In genomic region chr2:150788768-150789550, GRCm38 (mm10) we compare ENCODE assay signal across 8 mouse cellular contexts. TPM values are rescaled to one million over a fixed set of nuclear protein-coding genes. Genes with fewer than 3 reads are reported as not detected.
DNase-seq lines count a peak whose midpoint lies in the region; ATAC-seq and TF ChIP-seq lines count a peak whose summit lies in the region.

No protein-coding gene starts in this region.

- peaks cover 11% of the 10 kb centered on the region for H3K36me3 ChIP-seq in forebrain, embryonic 12.5 days (replicated peaks)
- no peaks in the 10 kb centered on the region for H3K36me3 ChIP-seq in forebrain, embryonic 11.5 days (ENCODE audit: control insufficient read depth, insufficient read depth, low read length)
- peaks cover 23% of the 10 kb centered on the region for H3K36me3 ChIP-seq in limb, embryonic 14.5 days (ENCODE audit: control insufficient read depth, insufficient read depth, low read length)

- H3K4me2 ChIP-seq in forebrain, embryonic 12.5 days = peak overlapping the region; percentile 22
- H3K4me2 ChIP-seq in forebrain, embryonic 11.5 days (ENCODE audit: low read depth, low read length, severe bottlenecking) = no peak overlapping the region
- H3K4me2 ChIP-seq in limb, embryonic 14.5 days (replicated peaks; ENCODE audit: low read depth, low read length, severe bottlenecking) = peak overlapping the region; percentile 70

- no peak overlapping the region for H3K9ac ChIP-seq in forebrain, embryonic 12.5 days
- H3K9ac ChIP-seq in forebrain, embryonic 11.5 days (ENCODE audit: low read length) = no peak overlapping the region
- no peak overlapping the region for H3K9ac ChIP-seq in limb, embryonic 14.5 days (ENCODE audit: low read depth, low read length, severe bottlenecking)

- H3K27ac ChIP-seq in forebrain, embryonic 12.5 days = no peak overlapping the region; the same call in 1 of the 2 replicates
- H3K27ac ChIP-seq in forebrain, embryonic 11.5 days (ENCODE audit: low read depth, low read length) = no peak overlapping the region
- no peak overlapping the region for H3K27ac ChIP-seq in limb, embryonic 14.5 days (replicated peaks; ENCODE audit: low read depth, low read length)
- peak overlapping the region; percentile 5; the same call in 1 of the 2 replicates for H3K27ac ChIP-seq in olfactory bulb, adult 2 months (ENCODE audit: insufficient read depth, low read depth, low read length)

- DNase-seq in forebrain, embryonic 11.5 days (ENCODE audit: low spot score) = no peak
- DNase-seq in cerebellum, postnatal 14 days = peak; percentile 92 to 95
- peak; percentile 97 for DNase-seq in heart, adult 11 months
- peak; percentile 80 for DNase-seq in kidney, adult 9 months
- peak; percentile 85 for DNase-seq in limb, embryonic 14.5 days (ENCODE audit: low spot score)

- 0 out of 2 replicates have a peak, but pooled peaks cover 12% of the 10 kb centered on the region for H3K27me3 ChIP-seq in forebrain, embryonic 12.5 days
- H3K27me3 ChIP-seq in forebrain, embryonic 11.5 days (ENCODE audit: control insufficient read depth, insufficient read depth, low read length) = no peaks in the 10 kb centered on the region
- no peaks in the 10 kb centered on the region for H3K27me3 ChIP-seq in limb, embryonic 14.5 days (ENCODE audit: control insufficient read depth, insufficient read depth, low read length)

- H3K9me3 ChIP-seq in forebrain, embryonic 12.5 days = no peaks in the 10 kb centered on the region
- H3K9me3 ChIP-seq in forebrain, embryonic 11.5 days (ENCODE audit: control insufficient read depth, low read length) = no peaks in the 10 kb centered on the region
- no peaks in the 10 kb centered on the region for H3K9me3 ChIP-seq in limb, embryonic 14.5 days (ENCODE audit: control insufficient read depth, low read length)

- ATAC-seq in forebrain, embryonic 12.5 days (ENCODE audit: low FRiP score) = no peak
- ATAC-seq in forebrain, embryonic 11.5 days (replicated peaks; ENCODE audit: low FRiP score) = no peak
- no peak for ATAC-seq in limb, embryonic 14.5 days (ENCODE audit: low FRiP score, low read depth)
- ATAC-seq in CD4-positive, CD25-positive, alpha-beta regulatory T cell, adult 4 months = no peak

- no peak overlapping the region for H3K4me3 ChIP-seq in forebrain, embryonic 12.5 days (replicated peaks)
- H3K4me3 ChIP-seq in forebrain, embryonic 11.5 days (ENCODE audit: low read depth, low read length) = no peak overlapping the region
- peak overlapping the region; percentile 7; the same call in 1 of the 2 replicates for H3K4me3 ChIP-seq in limb, embryonic 14.5 days (replicated peaks; ENCODE audit: low read length)
- peak overlapping the region; percentile 3; the same call in 1 of the 2 replicates for H3K4me3 ChIP-seq in olfactory bulb, adult 2 months (ENCODE audit: insufficient read depth, low read depth, low read length)

- H3K4me1 ChIP-seq in forebrain, embryonic 12.5 days = peaks cover 28% of the 10 kb centered on the region
- no peaks in the 10 kb centered on the region; the same call in 1 of the 2 replicates for H3K4me1 ChIP-seq in forebrain, embryonic 11.5 days (replicated peaks; ENCODE audit: control insufficient read depth, insufficient read depth, low read length)
- peaks cover 23% of the 10 kb centered on the region for H3K4me1 ChIP-seq in limb, embryonic 14.5 days (ENCODE audit: control insufficient read depth, insufficient read depth, low read length)
- peaks cover 11% of the 10 kb centered on the region for H3K4me1 ChIP-seq in olfactory bulb, adult 2 months (ENCODE audit: control insufficient read depth, insufficient read depth, low read length)

- TF ChIP-seq POLR2A in limb, embryonic 14.5 days (IDR thresholded peaks at IDR 0.05; ENCODE audit: borderline replicate concordance, extremely low read depth, insufficient read depth, insufficient read length) = no peak
- TF ChIP-seq POLR2A in olfactory bulb, adult 2 months (IDR thresholded peaks at IDR 0.05; ENCODE audit: insufficient read depth, low read depth, low read length) = no peak

- WGBS in forebrain, embryonic 12.5 days = 69% methylated on average over 4 of the region's 4 CpGs
- 73% methylated on average over 4 of the region's 4 CpGs for WGBS in forebrain, embryonic 11.5 days
- WGBS in limb, embryonic 14.5 days = 51% methylated on average over 4 of the region's 4 CpGs
- WGBS in olfactory bulb, adult 2 months = 31% methylated on average over 4 of the region's 4 CpGs

- TF ChIP-seq CTCF in olfactory bulb, adult 2 months (IDR thresholded peaks at IDR 0.05; ENCODE audit: insufficient read depth, low read depth, low read length) = no peak

RNA-seq across cellular contexts. Expression of gene Pygb, which starts 2.4 kb away (rescaled TPM):
- polyA plus RNA-seq in forebrain, embryonic 12.5 days (2016; fragmentation: Nextera tagmentation; extraction: Ambion mirVana) = 81.6 and 86.3 TPM in 2 replicates
- 55.6 and 59.4 TPM in 2 replicates for polyA plus RNA-seq in forebrain, embryonic 11.5 days (2014; fragmentation: Nextera tagmentation; extraction: Ambion mirVana)
- polyA plus RNA-seq in limb, embryonic 14.5 days (2012; rRNA removed) = 61.3 and 62.3 TPM in 2 replicates
- polyA plus RNA-seq in limb, embryonic 14.5 days (2014; fragmentation: Nextera tagmentation; extraction: Ambion mirVana) = 65.2 and 78.5 TPM in 2 replicates
- not detected in 2 replicates for polyA plus RNA-seq in olfactory bulb, adult 2 months (2012; ENCODE audit: insufficient read depth, insufficient read length, low replicate concordance, missing spikeins)
- 10 to 100 TPM; 34.4 to 85.4 TPM for polyA plus RNA-seq in CD4-positive, CD25-positive, alpha-beta regulatory T cell, adult 4 months (2017; shearing (Covaris generic))

RNA-seq across cellular contexts. Expression of gene Entpd6, which starts 40.1 kb away (rescaled TPM):
- polyA plus RNA-seq in forebrain, embryonic 12.5 days (2016; fragmentation: Nextera tagmentation; extraction: Ambion mirVana) = 29.5 and 29.6 TPM in 2 replicates
- polyA plus RNA-seq in forebrain, embryonic 11.5 days (2014; fragmentation: Nextera tagmentation; extraction: Ambion mirVana) = 27.0 and 28.8 TPM in 2 replicates
- 31.3 and 34.1 TPM in 2 replicates for polyA plus RNA-seq in limb, embryonic 14.5 days (2012; rRNA removed)
- polyA plus RNA-seq in limb, embryonic 14.5 days (2014; fragmentation: Nextera tagmentation; extraction: Ambion mirVana) = 22.6 and 23.0 TPM in 2 replicates
- polyA plus RNA-seq in olfactory bulb, adult 2 months (2012; ENCODE audit: insufficient read depth, insufficient read length, low replicate concordance, missing spikeins) = not detected in 2 replicates
- 10 to 100 TPM; 30.1 to 49.1 TPM for polyA plus RNA-seq in CD4-positive, CD25-positive, alpha-beta regulatory T cell, adult 4 months (2017; shearing (Covaris generic))

Comparison
In these comparisons a context has a peak if more than half of its experiments do, and no peak if none do; other contexts are left out.
1. H3K4me3 ChIP-seq: peak in limb, embryonic 14.5 days (single experiment) and olfactory bulb, adult 2 months (single experiment); none in forebrain, embryonic 12.5 days (single experiment) and forebrain, embryonic 11.5 days (single experiment).
2. RNA of gene Pygb, which starts 2.4 kb away (polyA plus RNA-seq): 34.4 to 85.4 TPM in CD4-positive, CD25-positive, alpha-beta regulatory T cell, adult 4 months, 81.6 to 86.3 TPM in forebrain, embryonic 12.5 days, 61.3 to 78.5 TPM in limb, embryonic 14.5 days and 55.6 to 59.4 TPM in forebrain, embryonic 11.5 days; not detected in olfactory bulb, adult 2 months; every median in the first group is over 10 times any median in the second.